Mouse (Mus musculus): ENCODE measurements around the gene Hist1h2ak. TPM values are rescaled to one million over a fixed set of nuclear protein-coding genes. Genes with fewer than 3 reads are reported as not detected.

Hist1h2ak gene
- total RNA-seq, 2 experiments from 2014 or later = 2.1 to 4.8 TPM

DNA sequence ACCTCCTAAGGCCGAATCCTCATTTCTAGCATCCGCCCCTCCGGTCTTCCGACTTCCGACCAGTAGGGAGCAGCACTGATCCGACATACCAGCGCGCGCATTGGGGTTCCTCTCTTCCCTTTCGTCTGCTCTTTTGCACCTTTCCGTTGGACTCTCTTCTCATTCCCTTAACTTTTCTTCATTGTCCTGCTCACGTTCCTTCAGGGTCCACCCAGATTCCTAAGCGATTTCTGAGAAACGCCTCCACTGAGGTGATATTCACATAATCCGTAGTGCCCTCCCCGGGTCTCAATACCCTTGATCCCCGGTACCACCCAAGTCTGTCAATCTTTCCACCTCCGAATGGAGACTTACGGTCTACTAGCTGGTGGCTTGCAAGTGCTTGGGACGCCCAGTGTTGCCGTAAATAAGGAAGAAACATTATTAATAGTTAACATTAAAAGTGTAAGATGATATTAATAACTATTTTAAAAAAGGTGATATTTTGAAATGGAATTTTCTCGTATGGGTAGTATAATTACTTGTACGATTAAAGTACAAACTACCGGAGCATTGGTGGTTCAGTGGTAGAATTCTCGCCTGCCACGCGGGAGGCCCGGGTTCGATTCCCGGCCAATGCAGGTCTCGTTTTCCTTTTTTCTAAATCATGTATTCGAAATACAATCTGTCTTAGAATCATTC lies 43.5 kb downstream of the Hist1h2ak start:
- peak; percentile 78 to 82 for DNase-seq
- intact Hi-C loops (cut with DNase I) = loop anchor here (5.0 to 10.0 kb wide), 6 partner anchors 75 to 1875 kb away; partner anchors contain the start of genes Abt1, Hist1h1b, Hist1h2an and Hist1h2bp

DNA sequence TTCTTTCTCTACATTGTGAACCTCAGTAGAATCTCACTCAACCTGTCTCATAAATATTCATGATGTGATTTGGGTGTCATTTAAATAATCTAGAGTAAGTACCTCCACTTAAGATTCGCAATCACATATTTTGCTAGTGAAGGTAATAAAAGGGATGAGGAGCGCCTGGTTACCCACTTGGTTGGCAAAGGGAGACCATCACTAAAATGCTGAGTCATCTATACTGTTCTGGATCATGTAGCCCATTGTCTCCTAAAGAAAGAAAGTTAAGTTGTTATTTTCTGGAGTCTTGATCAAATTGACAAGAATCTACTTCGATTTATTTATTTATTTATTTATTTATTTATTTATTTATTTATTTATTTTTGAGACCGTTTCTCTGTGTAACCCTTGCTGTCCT lies 47.0 kb downstream of the Hist1h2ak start:
- intact Hi-C loops (cut with DNase I) = no loop called here
- DNase-seq = no peak

Small RNAs within 50 kb of the gene (microRNA-seq; reads per million reads assigned to microRNA genes)
- gene Gm44346 (0 reads per million in 2 experiments), gene Gm44357 (0 reads per million in 2 experiments), gene Gm44367 (0 reads per million in 2 experiments), gene Gm44454 (0 reads per million in 2 experiments)

Other genes with a start within 250 kb of the Hist1h2ak start
- 1 to 10 TPM; 4.0 to 6.2 TPM for gene Zkscan8, start 222.7 kb downstream of the Hist1h2ak start, total RNA-seq (2021)
- not detected for gene Olfr1366, start 211.0 kb downstream of the Hist1h2ak start, total RNA-seq (2021)
- not detected for gene Olfr1535, start 193.9 kb downstream of the Hist1h2ak start, total RNA-seq (2021)
- not detected for gene Olfr1364, start 172.1 kb downstream of the Hist1h2ak start, total RNA-seq (2021)
- gene Olfr1362, start 139.8 kb downstream of the Hist1h2ak start, total RNA-seq (2021) = not detected
- gene Olfr11, start 111.3 kb downstream of the Hist1h2ak start, total RNA-seq (2021) = not detected
- gene Olfr1361, start 90.4 kb downstream of the Hist1h2ak start, total RNA-seq (2021) = not detected
- not detected for gene Olfr1360, start 76.4 kb downstream of the Hist1h2ak start, total RNA-seq (2021)
- not detected for gene Olfr1359, start 55.7 kb downstream of the Hist1h2ak start, total RNA-seq (2021)
- gene Hist1h2bl, start 37.7 kb downstream of the Hist1h2ak start, total RNA-seq (2021) = 10 to 100 TPM; 10.7 to 18.2 TPM
- gene Hist1h2ai, start 37.4 kb downstream of the Hist1h2ak start, total RNA-seq (2021) = 1 to 10 TPM; 3.3 to 8.8 TPM
- gene Hist1h3h, start 36.2 kb downstream of the Hist1h2ak start, total RNA-seq (2021) = 10 to 100 TPM; 12.6 to 15.0 TPM
- gene Hist1h2bm, start 31.8 kb downstream of the Hist1h2ak start, total RNA-seq (2021) = 1 to 10 TPM; 2.0 to 3.5 TPM
- 1 to 10 TPM; 2.0 to 3.2 TPM for gene Hist1h4j, start 18.8 kb downstream of the Hist1h2ak start, total RNA-seq (2021)
- gene Hist1h4k, start 3.3 kb downstream of the Hist1h2ak start, total RNA-seq (2021) = 10 to 100 TPM; 27.0 to 38.7 TPM
- 1 to 10 TPM; 6.9 to 9.3 TPM for gene Hist1h2bn, start 296 bp upstream of the Hist1h2ak start, total RNA-seq (2021)
- 1 to 10 TPM; 4.7 to 6.6 TPM for gene Hist1h1b, start 26.8 kb upstream of the Hist1h2ak start, total RNA-seq (2021)
- 10 to 100 TPM; 11.9 to 24.7 TPM for gene Hist1h3i, start 29.5 kb upstream of the Hist1h2ak start, total RNA-seq (2021)
- 1 to 10 TPM; 1.0 to 2.0 TPM for gene Hist1h2an, start 33.4 kb upstream of the Hist1h2ak start, total RNA-seq (2021)
- gene Hist1h2bp, start 33.6 kb upstream of the Hist1h2ak start, total RNA-seq (2021) = 1 to 10 TPM; 3.8 to 6.5 TPM
- gene Hist1h2bq, start 56.4 kb upstream of the Hist1h2ak start, total RNA-seq (2021) = 10 to 100 TPM; 18.8 to 22.7 TPM
- 1 to 10 TPM in 1 of 2 experiments, under 1 TPM in 1; 0.81 to 6.5 TPM for gene Hist1h2ao, start 56.6 kb upstream of the Hist1h2ak start, total RNA-seq (2021)
- 10 to 100 TPM; 61.4 to 75.8 TPM for gene Hist1h4m, start 57.9 kb upstream of the Hist1h2ak start, total RNA-seq (2021)
- not detected for gene Hist1h4n, start 78.4 kb upstream of the Hist1h2ak start, total RNA-seq (2021)
- 10 to 100 TPM; 11.5 to 14.3 TPM for gene Hist1h2ap, start 79.7 kb upstream of the Hist1h2ak start, total RNA-seq (2021)
- gene Hist1h2br, start 79.9 kb upstream of the Hist1h2ak start, total RNA-seq (2021) = 10 to 100 TPM; 19.2 to 22.2 TPM
- under 1 TPM; 0.26 to 0.30 TPM for gene Zfp184, start 191.3 kb upstream of the Hist1h2ak start, total RNA-seq (2021)
- not detected for gene Pom121l2, start 227.4 kb upstream of the Hist1h2ak start, total RNA-seq (2021)

Data from gastrocnemius, postnatal 36 days (tissue).